Mouse (Mus musculus) CD4-positive, CD25-positive, alpha-beta regulatory T cell, adult 4 months (primary cell): Measurements from ENCODE around the gene Pak1. TPM values are rescaled to one million over a fixed set of nuclear protein-coding genes. Genes with fewer than 3 reads are reported as not detected.

Experiments used
- ATAC-seq: one replicate; pipeline ENCODE4 v1.8.0; 2017
- polyA plus RNA-seq, 2 experiments: library from polyadenylated mRNA; unstranded; fragments of 100-300 nt; shearing (Covaris generic); gene quantifications; one replicate each; pipeline ENCODE4 v1.2.1; 2017

Gene Pak1
- 1 to 10 TPM; 4.7 to 5.8 TPM for polyA plus RNA-seq

DNA sequence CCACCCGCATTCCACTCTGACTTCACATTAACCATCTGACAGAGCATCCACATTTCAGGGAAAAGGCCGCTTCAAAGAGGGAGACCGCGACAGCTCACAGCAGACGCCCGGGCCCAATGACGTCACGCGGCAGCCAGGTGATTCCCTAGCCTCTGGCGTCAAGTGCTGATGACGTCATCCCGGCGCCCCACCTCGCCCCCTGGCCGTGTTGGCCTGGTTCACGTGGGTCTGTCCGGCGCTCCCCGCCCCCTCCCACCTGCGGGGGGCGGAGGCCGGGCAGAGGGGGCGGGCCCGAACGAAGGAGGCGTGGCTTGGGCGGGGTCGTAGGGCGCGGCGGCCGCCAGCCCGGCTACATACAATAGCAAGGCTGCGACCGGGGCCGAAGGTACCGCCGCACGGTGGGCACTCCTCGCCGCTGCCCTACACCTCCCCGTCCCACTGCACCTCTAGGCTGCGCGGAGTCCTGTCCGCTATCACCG is at the start of gene Pak1:
Gene Pak1, plus strand, starts transcription at position 352 of the 479 bp plus-strand sequence.
- ATAC-seq, result peak; percentile 72

DNA sequence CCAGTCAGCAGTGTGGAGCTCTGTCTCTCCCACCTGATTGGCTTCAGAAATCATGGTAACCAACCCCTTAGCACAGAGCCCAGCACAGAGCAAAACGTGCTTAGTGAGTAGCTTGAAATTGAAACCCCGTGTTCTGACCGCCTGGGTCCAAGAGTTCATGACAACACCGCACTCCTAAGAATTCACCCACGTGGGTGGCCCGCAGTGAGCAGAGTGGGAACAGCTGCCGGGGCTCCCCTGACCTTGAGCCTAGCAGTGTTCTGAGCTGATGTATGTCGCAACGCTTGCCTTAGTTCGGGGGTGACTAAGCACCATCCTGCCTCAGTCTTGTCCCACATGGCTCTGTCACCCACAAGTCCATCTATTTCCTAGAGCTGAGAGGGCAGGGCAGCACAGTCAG is 47.4 kb upstream of the Pak1 start:
- ATAC-seq, result no peak

DNA sequence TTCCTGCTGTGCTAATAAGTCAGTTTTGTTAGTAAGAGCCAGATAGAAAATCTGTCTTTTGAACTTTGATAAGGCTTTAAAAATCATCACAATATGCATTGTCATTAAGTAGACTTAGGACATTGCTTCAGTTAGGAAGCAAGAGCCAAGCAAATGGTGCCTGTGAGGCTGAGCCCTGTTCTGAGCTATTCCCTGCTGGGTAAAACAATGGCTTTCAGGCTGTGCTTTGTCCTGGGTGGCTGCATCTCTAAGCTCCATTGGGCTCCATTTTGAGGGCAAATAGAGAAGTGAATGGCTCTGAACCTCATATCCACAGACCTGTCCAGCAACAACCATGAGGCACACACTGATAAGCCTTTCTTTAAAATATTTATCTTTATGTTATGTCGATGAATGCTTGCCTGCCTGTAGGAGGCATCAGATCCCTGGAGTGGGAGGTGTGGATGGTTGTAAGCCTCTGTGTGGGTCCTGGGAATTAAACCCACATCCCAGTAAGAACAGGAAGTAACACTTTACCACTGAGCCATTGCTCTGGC is 46.5 kb upstream of the Pak1 start:
- no peak for ATAC-seq

DNA sequence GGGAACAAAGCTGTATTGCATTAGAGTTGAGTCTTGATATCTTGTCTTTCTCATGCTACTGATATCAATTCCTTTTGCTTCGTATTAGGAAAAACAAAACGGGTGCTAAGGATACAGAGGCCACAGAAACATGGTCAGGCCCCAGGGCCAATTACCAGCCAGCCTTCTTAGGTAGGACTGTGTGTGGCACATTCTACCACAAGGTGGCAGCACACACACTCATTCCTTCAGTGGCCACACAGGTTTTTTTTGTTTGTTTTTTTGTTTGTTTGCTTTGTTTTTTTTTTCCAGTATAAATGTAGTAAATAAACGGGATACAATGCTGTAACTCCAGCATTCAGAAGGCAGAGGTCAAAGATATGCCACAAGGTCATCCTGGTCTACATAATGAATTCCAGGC is 43.0 kb upstream of the Pak1 start:
- ATAC-seq, result no peak

DNA sequence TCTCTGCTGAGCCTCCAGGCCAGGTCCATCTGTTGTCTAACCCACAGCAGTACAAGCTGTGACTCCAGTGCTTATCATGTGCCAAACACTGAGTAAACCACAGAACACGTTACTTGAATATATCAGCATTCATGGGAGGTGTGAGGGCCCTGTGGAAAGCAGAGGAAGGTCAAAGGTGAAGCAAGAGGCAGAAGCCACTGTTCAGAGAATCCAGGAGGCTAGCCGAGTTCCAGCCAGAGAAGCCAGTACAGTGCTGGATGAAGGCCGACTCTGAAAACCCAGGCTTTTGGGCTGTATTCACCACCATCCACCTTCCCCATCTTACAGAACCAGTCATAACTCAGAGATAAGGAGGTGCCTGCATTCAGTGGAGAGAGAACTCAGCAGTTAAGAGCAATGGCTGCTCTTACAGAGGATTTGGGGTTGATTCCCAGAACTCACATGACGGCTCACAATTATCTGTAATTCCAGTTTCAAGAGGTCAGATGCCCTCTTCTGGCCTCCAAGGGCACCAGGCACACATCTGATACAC is 41.1 kb upstream of the Pak1 start:
- ATAC-seq, result no peak

DNA sequence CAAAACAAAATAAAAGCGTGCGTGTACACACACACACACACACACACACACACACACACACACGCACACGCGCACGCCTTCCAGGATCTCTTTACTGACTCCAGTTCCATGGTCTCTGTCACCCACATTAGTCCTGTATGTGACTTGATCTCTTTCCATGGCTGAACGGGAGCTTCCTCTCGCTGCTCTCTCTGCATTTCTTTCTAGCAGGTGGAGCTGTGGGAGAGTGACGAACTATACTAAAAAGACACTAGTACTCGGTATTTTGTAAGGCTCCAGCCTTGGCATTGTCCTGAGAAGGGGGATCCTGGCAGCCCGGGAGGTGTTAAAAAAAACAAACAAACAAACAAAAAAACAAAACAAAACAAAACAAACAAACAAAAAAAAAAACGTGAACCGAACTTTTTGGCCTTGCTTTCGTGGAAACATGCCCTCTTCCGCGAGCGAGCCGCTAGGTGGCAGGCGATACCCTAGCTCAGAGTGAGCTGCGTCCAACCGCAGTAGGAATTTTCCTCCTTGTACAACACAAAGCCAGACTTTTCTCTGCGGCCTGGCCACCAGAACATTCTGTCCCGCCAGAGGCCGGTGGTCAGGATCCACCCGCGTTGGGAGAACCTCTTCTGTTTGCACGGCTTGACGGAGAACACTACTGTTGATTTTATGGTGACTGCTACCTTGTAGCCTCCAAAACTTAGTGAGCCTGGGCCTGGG is 40.4 kb upstream of the Pak1 start:
- peak; percentile 51 for ATAC-seq

DNA sequence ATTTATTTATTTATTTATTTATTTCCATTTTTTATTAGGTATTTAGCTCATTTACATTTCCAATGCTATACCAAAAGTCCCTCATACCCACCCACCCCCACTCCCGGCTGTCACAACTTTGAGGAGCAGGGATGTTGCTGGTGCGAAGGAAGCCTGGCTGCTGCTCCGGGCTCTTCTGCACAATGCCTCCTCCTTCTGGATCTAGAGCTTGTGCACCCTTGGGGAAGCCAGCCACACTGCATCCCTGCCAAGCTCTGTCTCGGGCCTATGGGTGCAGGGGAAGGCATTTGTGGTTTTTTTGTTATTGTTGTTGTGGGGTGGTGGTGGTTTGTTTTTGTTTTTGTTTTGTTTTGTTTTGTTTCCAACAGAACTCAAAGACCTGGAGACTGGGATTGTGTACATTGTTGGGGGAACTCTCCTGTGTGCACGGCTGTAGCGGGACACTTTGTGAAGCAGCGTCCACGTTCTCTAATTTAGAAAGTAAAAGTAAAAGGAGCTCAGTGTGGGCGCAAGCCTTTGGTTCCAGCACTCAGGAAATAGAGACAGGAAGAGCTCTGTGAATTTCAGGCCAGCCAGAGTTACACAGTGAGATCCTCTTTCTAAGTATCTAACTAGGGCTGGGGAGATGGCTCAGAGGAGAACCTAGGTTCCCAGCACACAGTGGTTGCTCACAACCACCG is 39.7 kb upstream of the Pak1 start:
- peak; percentile 73 for ATAC-seq

DNA sequence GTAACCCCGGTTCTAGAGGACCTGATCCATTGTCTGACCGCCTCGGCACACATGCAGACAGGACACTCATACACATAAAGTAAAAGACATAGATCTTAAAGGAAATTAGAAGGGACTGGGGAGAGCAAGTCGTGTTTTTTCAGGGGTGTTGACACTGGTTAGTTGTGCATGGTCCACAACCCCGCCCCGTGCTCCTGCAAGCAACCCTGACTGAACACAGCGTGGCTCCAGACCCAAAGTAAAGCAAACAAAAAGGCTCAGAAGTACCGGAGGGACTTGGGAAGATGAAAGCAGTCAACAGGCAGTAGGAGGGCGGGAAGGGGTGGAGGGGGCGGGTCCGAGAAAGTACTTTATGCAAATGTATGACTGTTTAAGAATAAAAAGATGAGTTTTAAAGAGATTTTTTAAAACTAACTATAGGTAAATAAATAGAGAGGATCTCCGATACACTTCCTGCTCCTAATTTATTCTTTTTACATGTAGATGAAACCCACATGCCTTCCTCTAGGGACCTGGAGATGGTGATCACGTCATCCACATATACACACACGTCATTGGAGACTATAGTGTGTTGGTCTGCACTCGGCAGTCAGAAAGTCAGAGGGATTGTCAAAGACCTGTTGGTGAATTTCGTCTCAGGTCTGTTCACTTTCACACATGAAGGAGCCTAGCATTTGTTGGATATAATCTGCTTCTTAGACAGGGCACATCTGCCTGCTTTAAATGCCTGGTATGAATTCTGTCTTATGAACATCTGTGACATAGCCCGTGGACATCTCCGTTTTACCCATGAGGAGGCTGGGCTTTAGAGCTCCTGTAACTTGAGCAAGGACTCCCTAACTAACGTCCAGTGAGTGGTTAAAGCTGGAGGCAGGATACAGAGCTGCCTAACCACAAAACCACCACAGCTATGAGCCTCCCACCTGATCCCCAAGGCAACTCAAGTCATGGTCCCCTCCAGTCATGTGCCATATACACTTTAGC is 38.8 kb upstream of the Pak1 start:
- ATAC-seq, result peak; percentile 63

DNA sequence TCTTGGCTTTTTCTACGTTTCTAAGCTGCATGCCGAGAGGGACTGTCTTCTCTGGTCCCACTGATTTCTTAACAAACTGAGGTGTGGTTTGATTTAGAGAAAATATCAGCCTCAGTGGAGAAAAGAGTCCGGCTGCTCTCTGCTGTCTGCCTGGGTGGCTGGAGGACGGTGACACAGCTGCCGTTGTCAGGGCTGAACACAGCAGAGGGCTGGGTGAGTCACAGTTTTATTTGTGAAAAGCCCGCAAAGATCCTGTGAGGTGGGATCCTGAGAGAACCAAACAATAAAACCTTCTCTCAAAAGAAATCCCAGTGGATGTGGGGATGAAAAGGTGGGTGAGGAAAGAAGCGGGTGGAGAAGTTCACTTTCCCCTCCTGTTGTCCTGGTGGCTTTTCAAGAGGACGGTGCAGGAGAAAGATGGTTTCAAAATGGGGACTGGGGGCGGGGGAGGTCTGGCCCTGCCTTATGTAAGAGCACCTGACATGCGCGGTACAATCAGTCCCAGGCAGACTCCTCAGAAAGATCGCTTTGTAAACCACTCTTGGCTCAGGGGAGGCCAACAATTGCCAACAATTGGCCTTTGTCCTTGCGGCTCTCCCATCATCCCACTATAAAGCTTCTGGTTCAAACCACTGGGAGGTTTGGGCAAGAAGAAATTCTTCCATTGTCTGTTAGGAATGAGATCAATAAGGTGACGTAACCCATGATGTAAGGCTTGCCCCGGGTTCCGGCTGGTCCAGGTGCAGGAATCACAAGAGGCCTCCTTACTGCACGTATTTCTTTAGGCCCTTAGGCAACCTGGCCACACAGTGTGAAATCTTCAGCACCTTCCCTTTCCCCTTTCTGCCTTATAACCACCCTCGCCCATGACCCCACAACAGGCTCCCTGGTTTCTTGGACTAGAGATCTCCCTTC is 31.1 kb upstream of the Pak1 start:
- ATAC-seq, result no peak

DNA sequence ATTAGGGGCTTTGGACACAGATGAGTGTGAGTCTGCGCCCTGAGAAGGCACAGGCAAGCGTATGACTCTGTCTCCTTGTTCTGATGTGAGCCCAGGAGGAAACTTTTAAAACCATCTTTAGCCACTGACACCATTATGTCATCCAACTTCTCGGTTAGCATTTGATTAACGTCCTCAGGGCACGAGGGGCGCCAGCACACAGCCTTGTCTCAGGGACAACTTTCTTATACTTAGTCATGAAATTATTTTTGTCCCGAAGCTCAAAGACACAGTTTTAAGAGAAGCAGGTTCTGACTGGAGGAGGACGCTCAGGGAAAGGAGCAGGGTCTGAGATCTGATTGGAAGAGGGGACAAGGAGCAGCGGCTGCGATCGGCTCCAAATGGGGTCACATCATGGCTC is 23.8 kb upstream of the Pak1 start:
- no peak for ATAC-seq

DNA sequence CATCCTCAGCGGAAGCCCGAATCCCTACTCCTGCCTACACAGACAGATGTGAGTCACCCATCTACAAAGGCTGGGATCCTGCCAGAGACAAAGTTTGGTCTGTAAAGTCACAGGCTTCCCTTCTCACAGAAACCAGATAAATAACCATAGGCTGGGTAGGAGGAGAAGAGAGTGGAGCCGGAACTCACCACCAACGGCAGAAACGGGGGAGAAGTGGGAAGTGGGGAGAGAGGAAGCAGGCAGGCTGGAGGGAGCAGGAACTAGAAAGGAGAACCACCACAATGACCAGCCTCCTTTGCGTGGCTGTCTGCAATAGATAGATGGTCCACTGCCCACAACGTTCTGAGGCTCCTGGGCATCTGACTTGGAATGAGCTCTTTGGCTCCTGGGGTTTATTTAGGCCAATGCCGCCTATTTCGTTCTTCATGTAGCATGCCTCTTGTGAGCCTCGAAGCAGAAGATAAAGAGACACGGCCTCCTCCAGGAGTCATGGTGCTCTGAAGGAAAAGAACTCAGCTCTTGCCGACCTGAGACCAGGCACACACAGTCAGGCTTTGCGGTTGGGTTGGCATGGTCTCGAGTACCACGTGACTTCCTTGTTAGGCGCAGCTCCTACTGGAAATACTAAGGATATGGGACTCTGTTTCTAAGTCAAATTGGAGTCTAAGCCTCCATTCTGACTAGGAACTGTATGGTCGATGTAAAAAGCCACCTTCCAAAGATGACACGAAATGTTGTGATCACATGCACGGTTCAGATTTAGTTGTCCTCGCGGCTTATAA is 23.0 kb upstream of the Pak1 start:
- ATAC-seq, result no peak

DNA sequence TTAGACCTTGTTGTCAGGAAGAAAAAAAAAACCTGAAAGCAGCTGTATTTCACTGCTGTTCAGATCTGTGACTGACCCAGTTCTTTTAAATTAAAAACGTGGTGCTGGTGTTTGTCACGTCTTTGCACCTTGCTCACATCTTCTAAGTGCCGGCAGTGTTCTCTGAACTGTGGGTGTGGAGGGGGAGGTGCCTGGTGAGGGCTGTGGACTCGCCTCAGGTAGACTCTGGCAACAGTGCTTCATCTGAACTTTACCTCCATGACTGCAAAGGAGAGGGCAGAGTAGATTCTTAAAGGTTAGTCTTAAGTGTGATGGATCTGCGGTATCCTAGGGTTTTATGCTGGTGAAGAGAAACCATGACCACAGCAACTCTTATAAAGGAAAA is 22.4 kb upstream of the Pak1 start:
- ATAC-seq, result no peak

DNA sequence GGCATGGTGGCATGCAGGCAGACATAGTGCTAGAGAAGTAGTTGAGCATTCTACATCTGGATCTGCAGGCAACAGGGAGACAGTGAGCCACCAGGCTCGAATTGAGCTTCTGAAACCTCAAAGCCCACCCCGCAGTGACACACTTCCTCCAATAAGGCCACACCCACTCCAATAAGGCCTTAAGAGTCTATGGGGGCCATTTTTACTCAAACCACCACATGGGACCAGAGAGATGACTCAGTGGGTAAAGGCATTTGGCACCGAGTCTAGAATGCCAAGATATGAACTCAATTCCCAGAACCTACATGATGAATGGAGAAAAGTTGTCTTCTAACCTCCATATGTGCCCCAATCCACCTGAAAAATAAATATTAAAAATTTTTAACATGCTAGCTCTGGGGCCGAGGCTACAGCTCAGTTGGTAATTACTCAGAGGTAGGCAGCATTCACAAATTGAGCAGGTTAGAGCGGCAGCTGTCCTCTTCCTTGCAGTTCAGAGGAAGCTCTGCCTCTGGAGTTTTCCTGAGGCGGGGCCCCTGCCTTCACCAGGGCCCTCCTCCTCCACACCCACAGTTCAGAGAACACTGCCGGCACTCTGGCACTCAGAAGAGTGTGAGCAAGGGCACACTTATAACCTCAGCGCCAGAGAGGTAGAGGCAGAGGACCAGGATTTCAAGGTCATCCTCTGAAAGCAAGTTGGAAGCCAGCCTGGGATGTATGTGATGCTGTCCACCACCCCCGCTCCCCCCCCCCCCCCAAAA is 21.8 kb upstream of the Pak1 start:
- no peak for ATAC-seq

DNA sequence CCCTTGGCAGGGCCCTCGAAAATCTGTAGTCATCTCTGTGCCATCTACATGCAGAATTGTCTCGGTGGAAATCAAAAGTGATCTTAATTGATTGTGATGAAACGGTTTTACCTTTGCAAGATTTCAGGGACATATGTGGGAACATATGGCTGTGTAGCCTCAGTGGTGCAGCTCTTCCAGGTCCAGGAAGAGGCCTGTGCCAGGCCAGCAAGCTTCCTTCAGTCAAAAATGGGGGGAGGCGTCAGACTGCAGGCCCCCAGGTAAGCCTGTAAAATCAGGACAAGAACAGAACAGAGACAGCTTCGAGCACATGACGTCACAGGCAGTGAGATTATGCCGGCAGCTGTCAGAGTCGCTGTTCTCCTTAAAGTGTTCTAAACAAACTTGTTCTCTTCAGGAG is 20.5 kb upstream of the Pak1 start:
- no peak for ATAC-seq

DNA sequence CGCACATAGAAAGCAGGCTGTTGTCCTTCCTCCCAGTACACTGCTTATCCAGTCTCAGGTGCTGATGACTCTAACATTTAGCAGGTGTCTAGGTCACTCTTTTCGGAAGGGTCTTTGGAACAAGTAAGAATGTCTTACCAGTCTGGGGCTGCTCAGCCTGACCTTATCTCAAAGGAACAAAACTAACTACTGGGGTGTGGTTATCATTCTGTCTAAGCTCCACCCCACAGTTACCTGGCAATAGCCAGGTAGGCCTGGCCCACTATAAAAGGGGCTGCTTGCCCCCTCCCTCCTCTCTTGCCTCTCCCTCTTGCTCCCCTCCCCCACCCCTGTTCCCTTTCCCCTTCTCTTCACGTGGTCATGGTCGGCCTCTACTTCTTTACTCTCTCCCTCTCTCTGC is 19.3 kb upstream of the Pak1 start:
- no peak for ATAC-seq

DNA sequence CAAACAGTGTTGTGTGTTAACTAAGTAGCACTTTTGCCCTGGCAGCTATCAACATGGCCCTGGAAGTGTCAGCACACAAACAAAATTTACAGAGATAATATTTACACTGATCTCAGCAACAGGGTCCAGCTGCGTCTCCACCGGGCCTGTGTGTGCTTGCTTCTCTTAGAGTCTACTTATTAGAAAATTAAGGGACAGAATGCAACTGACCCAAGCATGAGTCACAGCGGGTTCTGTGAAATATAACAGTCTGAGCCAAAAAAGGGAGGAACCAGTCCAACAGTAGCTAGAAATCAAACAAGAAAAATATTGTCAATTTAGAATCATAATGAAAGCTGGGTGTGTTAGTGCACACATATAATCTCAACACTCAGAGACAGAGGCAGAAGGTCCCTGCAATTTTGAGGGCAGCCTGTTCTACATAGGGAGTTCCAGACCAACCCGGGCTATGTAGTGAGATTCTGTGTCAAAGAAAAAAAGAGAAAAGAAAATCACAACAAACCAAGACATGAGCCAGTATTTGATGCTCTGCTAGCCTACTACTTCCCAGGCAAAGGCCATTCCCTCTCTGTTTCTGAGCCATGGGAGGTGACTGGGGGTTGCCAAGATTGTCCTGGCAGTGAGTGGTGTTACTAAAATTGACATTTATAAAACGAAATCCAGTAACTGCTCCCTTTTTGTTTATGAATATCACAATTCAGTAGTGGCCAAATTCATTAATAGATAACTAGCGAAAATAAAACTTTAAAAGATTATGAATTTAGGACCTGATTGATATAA is 17.3 kb upstream of the Pak1 start:
- no peak for ATAC-seq

DNA sequence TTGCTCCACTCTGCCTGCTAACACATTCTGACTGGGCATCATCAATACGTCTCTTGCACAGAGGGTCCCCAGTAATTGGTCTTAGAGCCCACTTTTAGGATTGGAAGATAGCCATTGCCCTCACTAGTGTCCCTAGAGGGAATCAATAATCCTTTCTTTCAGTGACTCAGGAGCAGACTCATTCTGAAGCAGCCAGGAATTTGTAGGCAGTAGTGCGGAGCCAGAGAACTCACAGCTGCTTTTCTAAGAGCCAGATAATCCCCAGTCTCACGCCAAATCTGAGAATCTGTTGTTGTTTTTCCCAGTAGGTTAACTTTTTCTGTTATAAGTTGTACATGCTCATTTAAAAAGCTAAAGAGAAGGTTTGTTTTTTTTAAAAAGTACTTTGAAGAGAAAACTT is 13.0 kb upstream of the Pak1 start:
- ATAC-seq, result no peak

DNA sequence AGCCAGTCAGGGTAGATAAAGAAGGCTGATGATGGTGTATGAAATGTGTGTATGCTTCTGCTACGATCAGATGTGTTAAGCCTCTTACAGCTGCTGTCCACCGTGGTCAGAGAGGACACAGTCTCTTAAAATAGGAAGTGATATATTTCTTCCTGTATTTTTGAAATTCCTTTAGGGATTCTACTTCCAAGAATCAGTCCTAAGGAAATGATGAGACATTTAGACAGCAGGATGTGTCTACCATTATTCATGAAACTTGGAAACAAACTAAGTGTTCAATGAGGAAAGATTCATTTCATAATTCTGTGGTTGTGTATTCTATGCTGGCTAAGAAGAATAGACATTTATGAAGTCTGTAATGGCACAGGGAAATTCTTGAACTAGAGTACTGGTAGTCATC is 12.4 kb upstream of the Pak1 start:
- no peak for ATAC-seq

DNA sequence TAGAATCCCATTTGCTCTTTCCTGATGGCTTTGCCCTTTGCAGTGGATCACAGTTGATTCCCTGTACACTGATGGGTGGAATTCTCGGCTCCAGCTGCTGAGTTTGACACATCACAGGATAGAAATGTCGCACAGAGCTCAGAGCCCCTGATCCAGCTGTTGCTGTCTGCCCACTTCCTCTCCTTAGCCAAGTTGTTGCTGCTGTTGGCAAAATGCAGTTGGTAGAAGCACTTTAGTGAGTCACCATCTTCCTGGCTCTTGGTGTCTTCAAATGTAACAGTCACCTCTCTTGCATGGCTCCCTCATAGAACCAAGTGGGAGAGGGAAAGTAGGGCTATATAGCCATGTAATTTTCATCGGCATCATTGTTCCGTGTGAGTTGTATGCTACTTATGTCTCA is 11.2 kb upstream of the Pak1 start:
- ATAC-seq, result no peak
